Mouse (Mus musculus): ENCODE data around the gene Siglec1.
"Not testable (repeated sequence)": the region's sequence is repeated elsewhere in the genome, so short reads cannot be mapped to it uniquely, and the experiment has no call there.

Gene Siglec1

DNA sequence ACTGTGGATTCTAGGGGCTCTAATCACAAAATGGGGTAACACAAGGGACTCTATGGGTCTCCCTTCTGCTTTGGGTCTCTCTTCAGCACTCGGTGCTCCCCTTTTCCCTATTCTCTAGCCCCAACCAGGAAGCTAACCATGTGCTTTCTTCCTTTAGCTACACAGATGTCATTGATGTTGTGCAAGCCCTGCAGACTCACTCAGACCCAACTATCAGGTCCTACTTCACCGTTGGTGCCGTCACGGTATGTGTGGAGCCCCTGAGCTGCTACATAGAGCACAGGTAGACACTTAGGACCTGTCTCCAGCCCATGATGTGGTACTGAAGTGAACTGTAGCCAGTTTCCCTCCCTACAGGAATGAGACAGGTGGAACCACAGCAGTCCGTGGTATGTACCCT, 19.4 kb upstream of the Siglec1 start:
- H3K9me3 ChIP-seq (ENCODE audit: low read length) = no peaks in the 10 kb centered on the region
- no peak overlapping the region for H3K4me3 ChIP-seq (replicated peaks; ENCODE audit: low read length)
- peaks cover 17% of the 10 kb centered on the region for H3K4me1 ChIP-seq (replicated peaks; ENCODE audit: low read depth, low read length)
- no peaks in the 10 kb centered on the region; the same call in 1 of the 2 replicates for H3K27me3 ChIP-seq (ENCODE audit: insufficient read depth, low read length)
- TF ChIP-seq NANOG (IDR thresholded peaks at IDR 0.05; ENCODE audit: borderline replicate concordance, low read length) = no peak
- no peak for TF ChIP-seq CTCF (conservative IDR thresholded peaks at IDR 0.05; ENCODE audit: low read length)
- TF ChIP-seq POU5F1 (IDR thresholded peaks at IDR 0.05; ENCODE audit: borderline replicate concordance, low read length) = no peak
- H3K36me3 ChIP-seq (ENCODE audit: insufficient read depth, low read length) = no peaks in the 10 kb centered on the region

DNA sequence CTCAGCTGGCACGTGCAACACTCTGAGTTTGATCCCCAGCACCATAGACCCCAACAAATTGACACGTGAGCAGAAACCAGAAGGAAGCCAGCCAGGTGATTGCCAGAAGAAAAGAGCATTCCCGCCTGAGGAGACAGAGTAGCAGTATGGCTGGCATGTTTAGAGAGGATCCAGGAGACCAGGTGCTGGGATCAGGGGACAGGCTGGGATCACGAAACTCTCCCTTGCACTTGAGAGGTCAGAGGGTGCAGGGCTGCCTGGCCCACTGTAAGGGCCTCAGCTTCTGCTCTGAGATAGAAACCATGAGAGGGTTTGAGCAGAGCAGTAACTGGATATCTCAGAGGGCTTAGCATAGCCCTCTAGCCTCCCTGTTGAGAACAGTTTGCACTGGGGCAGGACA, 18.5 kb upstream of the Siglec1 start:
- not testable (repeated sequence) for H3K27me3 ChIP-seq (ENCODE audit: insufficient read depth, low read length); H3K4me3 ChIP-seq (replicated peaks; ENCODE audit: low read length)
- peaks cover 13% of the 10 kb centered on the region for H3K4me1 ChIP-seq (replicated peaks; ENCODE audit: low read depth, low read length)

GRCm38 (mm10) chr2:131104021-131104420, 17.5 kb upstream of the Siglec1 start:
- Histone ChIP-seq H3K4me1 (replicated peaks; ENCODE audit: low read depth, low read length) (peaks cover 16% of the 10 kb centered on the region), H3K36me3 (ENCODE audit: insufficient read depth, low read length) (no peaks in the 10 kb centered on the region), H3K4me3 (replicated peaks; ENCODE audit: low read length) (no peak overlapping the region), H3K9me3 (ENCODE audit: low read length) (no peaks in the 10 kb centered on the region), H3K27me3 (ENCODE audit: insufficient read depth, low read length) (no peaks in the 10 kb centered on the region; the same call in 1 of the 2 replicates)
- TF ChIP-seq POU5F1 (IDR thresholded peaks at IDR 0.05; ENCODE audit: borderline replicate concordance, low read length) = no peak
- TF ChIP-seq CTCF (conservative IDR thresholded peaks at IDR 0.05; ENCODE audit: low read length) = no peak
- TF ChIP-seq NANOG (IDR thresholded peaks at IDR 0.05; ENCODE audit: borderline replicate concordance, low read length) = no peak

More for the DNA sequence above, 18.5 kb upstream of the Siglec1 start:
- not testable (repeated sequence) for H3K9me3 ChIP-seq (ENCODE audit: low read length); H3K36me3 ChIP-seq (ENCODE audit: insufficient read depth, low read length)

GRCm38 (mm10) chr2:131101530-131101929, 15.0 kb upstream of the Siglec1 start:
- no peak overlapping the region for H3K4me3 ChIP-seq (replicated peaks; ENCODE audit: low read length)

GRCm38 (mm10) chr2:131097087-131097486, 10.5 kb upstream of the Siglec1 start:
- peak overlapping the region; percentile 58 for H3K4me3 ChIP-seq (replicated peaks; ENCODE audit: low read length)
- no peaks in the 10 kb centered on the region for H3K9me3 ChIP-seq (ENCODE audit: low read length)
- H3K4me1 ChIP-seq (replicated peaks; ENCODE audit: low read depth, low read length) = peaks cover 40% of the 10 kb centered on the region
- no peaks in the 10 kb centered on the region for H3K36me3 ChIP-seq (ENCODE audit: insufficient read depth, low read length)
- TF ChIP-seq CTCF (conservative IDR thresholded peaks at IDR 0.05; ENCODE audit: low read length) (no peak), NANOG (IDR thresholded peaks at IDR 0.05; ENCODE audit: borderline replicate concordance, low read length) (no peak), POU5F1 (IDR thresholded peaks at IDR 0.05; ENCODE audit: borderline replicate concordance, low read length) (no peak)
- no peaks in the 10 kb centered on the region for H3K27me3 ChIP-seq (ENCODE audit: insufficient read depth, low read length)

More at GRCm38 (mm10) chr2:131101530-131101929, 15.0 kb upstream of the Siglec1 start:
- H3K9me3 ChIP-seq (ENCODE audit: low read length) = no peaks in the 10 kb centered on the region
- H3K36me3 ChIP-seq (ENCODE audit: insufficient read depth, low read length) = no peaks in the 10 kb centered on the region
- H3K4me1 ChIP-seq (replicated peaks; ENCODE audit: low read depth, low read length) = peaks cover 37% of the 10 kb centered on the region
- no peak for TF ChIP-seq CTCF (conservative IDR thresholded peaks at IDR 0.05; ENCODE audit: low read length)
- no peak for TF ChIP-seq POU5F1 (IDR thresholded peaks at IDR 0.05; ENCODE audit: borderline replicate concordance, low read length)
- H3K27me3 ChIP-seq (ENCODE audit: insufficient read depth, low read length) = no peaks in the 10 kb centered on the region; the same call in 1 of the 2 replicates

DNA sequence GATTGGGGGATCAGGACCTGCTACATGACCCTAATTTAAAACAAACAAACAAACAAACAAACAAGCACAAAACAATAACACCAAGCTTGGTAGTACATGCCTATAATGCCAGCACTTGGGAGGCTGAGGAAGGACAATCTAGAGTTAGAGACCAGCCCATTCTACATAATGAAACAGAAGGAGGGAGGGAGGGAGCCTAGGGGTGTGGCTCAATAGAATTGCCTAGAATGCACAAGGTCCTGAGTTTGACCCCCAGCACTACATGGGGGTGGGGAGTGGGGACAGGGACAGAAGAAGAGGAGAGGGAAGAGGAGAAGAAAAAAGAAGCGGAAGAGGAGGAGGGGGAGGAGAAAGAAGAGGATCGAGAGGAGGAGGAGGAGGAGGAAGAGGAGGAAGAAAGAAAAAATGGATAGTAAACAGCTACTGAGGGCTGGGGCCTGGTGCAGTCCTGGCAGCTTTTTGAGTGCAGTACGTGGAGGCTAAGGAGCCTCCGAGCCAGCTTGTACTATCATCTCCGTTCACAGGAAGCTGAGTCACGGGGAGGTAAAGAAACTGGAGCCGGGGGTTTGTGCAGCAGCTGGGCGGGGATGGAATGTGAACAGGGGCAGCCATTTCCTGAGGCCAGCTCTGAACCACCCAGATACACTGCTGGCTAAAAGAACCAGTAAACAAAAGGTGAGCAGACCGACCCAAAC, 9.7 kb upstream of the Siglec1 start:
- Histone ChIP-seq H3K9me3 (ENCODE audit: low read length) (no peaks in the 10 kb centered on the region), H3K4me3 (replicated peaks; ENCODE audit: low read length) (peak overlapping the region; percentile 58), H3K27me3 (ENCODE audit: insufficient read depth, low read length) (no peaks in the 10 kb centered on the region), H3K4me1 (replicated peaks; ENCODE audit: low read depth, low read length) (peaks cover 40% of the 10 kb centered on the region), H3K36me3 (ENCODE audit: insufficient read depth, low read length) (no peaks in the 10 kb centered on the region)
- no peak for TF ChIP-seq POU5F1 (IDR thresholded peaks at IDR 0.05; ENCODE audit: borderline replicate concordance, low read length)
- TF ChIP-seq NANOG (IDR thresholded peaks at IDR 0.05; ENCODE audit: borderline replicate concordance, low read length) = no peak
- TF ChIP-seq CTCF (conservative IDR thresholded peaks at IDR 0.05; ENCODE audit: low read length) = no peak

- H3K4me3 ChIP-seq (replicated peaks; ENCODE audit: low read length) = no peak overlapping the region
- TF ChIP-seq CTCF (conservative IDR thresholded peaks at IDR 0.05; ENCODE audit: low read length) = peak; percentile 92
- no peak for TF ChIP-seq NANOG (IDR thresholded peaks at IDR 0.05; ENCODE audit: borderline replicate concordance, low read length)
- no peak for TF ChIP-seq POU5F1 (IDR thresholded peaks at IDR 0.05; ENCODE audit: borderline replicate concordance, low read length)
- no peaks in the 10 kb centered on the region for H3K36me3 ChIP-seq (ENCODE audit: insufficient read depth, low read length)
- H3K27me3 ChIP-seq (ENCODE audit: insufficient read depth, low read length) = no peaks in the 10 kb centered on the region
- no peaks in the 10 kb centered on the region for H3K9me3 ChIP-seq (ENCODE audit: low read length)
- peaks cover 40% of the 10 kb centered on the region for H3K4me1 ChIP-seq (replicated peaks; ENCODE audit: low read depth, low read length)
These were observed 8.3 kb upstream of the Siglec1 start for GRCm38 (mm10) chr2:131094823-131095222.

GRCm38 (mm10) chr2:131093577-131093976, 7.0 kb upstream of the Siglec1 start:
- H3K36me3 ChIP-seq (ENCODE audit: insufficient read depth, low read length) = no peaks in the 10 kb centered on the region
- H3K4me3 ChIP-seq (replicated peaks; ENCODE audit: low read length) = no peak overlapping the region
- no peaks in the 10 kb centered on the region for H3K9me3 ChIP-seq (ENCODE audit: low read length)
- peaks cover 34% of the 10 kb centered on the region for H3K4me1 ChIP-seq (replicated peaks; ENCODE audit: low read depth, low read length)
- no peaks in the 10 kb centered on the region for H3K27me3 ChIP-seq (ENCODE audit: insufficient read depth, low read length)
- TF ChIP-seq CTCF (conservative IDR thresholded peaks at IDR 0.05; ENCODE audit: low read length) (no peak), NANOG (IDR thresholded peaks at IDR 0.05; ENCODE audit: borderline replicate concordance, low read length) (no peak), POU5F1 (IDR thresholded peaks at IDR 0.05; ENCODE audit: borderline replicate concordance, low read length) (no peak)

- H3K27me3 ChIP-seq (ENCODE audit: insufficient read depth, low read length) = peaks cover 11% of the 10 kb centered on the region
- no peak overlapping the region for H3K4me3 ChIP-seq (replicated peaks; ENCODE audit: low read length)
- H3K4me1 ChIP-seq (replicated peaks; ENCODE audit: low read depth, low read length) = peaks cover 14% of the 10 kb centered on the region
- H3K9me3 ChIP-seq (ENCODE audit: low read length) = no peaks in the 10 kb centered on the region
- H3K36me3 ChIP-seq (ENCODE audit: insufficient read depth, low read length) = no peaks in the 10 kb centered on the region
- TF ChIP-seq POU5F1 (IDR thresholded peaks at IDR 0.05; ENCODE audit: borderline replicate concordance, low read length) (no peak), NANOG (IDR thresholded peaks at IDR 0.05; ENCODE audit: borderline replicate concordance, low read length) (no peak), CTCF (conservative IDR thresholded peaks at IDR 0.05; ENCODE audit: low read length) (no peak)
These were observed 4.3 kb upstream of the Siglec1 start for GRCm38 (mm10) chr2:131090852-131091251.

Data from E14TG2a.4 (cell line).